Mouse (Mus musculus): ENCODE results near the gene Micall2. TPM values are rescaled to one million over a fixed set of nuclear protein-coding genes. Genes with fewer than 3 reads are reported as not detected.

The Micall2 gene
- total and polyA plus RNA-seq, 2 experiments = 0.86 to 1.3 TPM

DNA sequence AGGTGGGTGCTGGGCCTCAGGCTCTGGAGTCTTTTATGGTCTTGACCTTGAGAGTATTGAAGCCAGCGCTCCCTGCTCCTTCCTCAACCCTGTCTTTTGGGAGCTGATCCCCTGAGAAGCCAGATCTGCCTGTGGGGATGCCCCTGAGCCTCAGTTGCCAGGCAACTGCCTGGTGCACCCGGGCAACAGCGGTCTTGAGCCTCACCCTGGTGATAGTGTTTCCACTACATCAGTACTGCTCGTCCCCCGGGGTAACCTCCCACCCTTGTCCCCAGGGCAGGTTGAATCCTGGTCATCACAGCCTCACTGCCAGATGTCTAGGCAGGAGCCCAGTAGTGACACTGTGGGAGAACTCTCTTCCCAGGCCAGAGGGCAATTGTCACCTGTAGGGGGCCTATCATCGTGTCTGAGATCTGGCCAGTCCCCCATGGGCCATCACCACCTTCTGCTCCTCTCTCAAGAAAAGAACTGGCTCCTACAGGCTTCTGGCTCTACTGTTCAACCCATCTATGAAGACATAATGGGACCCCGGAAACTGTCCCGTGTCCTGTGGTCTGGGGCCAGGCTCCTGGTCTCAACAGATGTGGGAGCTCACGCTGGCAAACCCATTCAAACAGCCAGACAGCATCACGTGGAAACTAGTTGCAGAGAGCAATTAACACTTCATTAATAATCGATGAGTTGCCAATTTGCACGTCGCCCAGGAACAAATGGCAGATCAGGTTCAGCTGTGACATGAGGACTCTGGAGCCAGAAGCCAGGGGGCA, 61.0 kb downstream of the Micall2 start:
- WGBS = 33% methylated on average over 13 of the region's 13 CpGs
- Histone ChIP-seq H3K27me3 (ENCODE audit: control insufficient read depth, insufficient read depth, low read length) (peaks cover 5% of the 10 kb centered on the region; the same call in 1 of the 2 replicates), H3K9ac (ENCODE audit: low read depth, low read length) (no peak overlapping the region), H3K27ac (replicated peaks; ENCODE audit: insufficient read depth, low read depth, low read length) (no peak overlapping the region), H3K4me3 (ENCODE audit: insufficient read depth, low read depth, low read length) (no peak overlapping the region), H3K79me2 (ENCODE audit: control insufficient read depth, insufficient read depth, low read length) (no peaks in the 10 kb centered on the region), H3K4me1 (ENCODE audit: control insufficient read depth, insufficient read depth, low read length) (no peaks in the 10 kb centered on the region), H3K36me3 (ENCODE audit: control insufficient read depth, insufficient read depth, low read length) (no peaks in the 10 kb centered on the region)
- DNase-seq (ENCODE audit: extremely low read depth, low read depth, low spot score) = no peak
- TF ChIP-seq CTCF (IDR thresholded peaks at IDR 0.05; ENCODE audit: low read depth, low read length) (no peak), POLR2A (IDR thresholded peaks at IDR 0.05; ENCODE audit: extremely low read depth, insufficient read depth, low read length) (no peak)

DNA sequence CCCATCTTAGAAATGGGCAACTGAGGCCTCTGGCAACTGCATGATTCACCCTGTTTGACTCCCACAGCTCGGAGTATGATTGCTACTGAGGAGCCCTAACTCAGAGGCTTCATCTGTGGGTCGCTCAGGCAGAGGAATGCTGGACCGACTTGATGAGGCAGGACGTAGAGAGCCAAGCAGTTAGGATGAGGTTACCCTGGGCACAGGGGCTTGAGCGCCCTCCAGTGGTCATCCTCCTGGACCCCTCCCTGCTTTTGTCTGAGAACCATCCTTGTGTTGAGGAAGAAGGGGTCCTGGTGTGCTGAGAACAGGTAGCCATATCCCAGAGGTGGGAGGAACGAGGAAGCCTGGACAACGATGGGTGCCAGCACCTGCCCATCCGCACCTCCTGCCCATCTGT, 66.8 kb downstream of the Micall2 start:
- Histone ChIP-seq H3K27ac (replicated peaks; ENCODE audit: insufficient read depth, low read depth, low read length) (no peak overlapping the region), H3K4me1 (ENCODE audit: control insufficient read depth, insufficient read depth, low read length) (no peaks in the 10 kb centered on the region), H3K9ac (ENCODE audit: low read depth, low read length) (no peak overlapping the region), H3K27me3 (ENCODE audit: control insufficient read depth, insufficient read depth, low read length) (peaks cover 13% of the 10 kb centered on the region; the same call in 1 of the 2 replicates), H3K4me3 (ENCODE audit: insufficient read depth, low read depth, low read length) (no peak overlapping the region), H3K36me3 (ENCODE audit: control insufficient read depth, insufficient read depth, low read length) (no peaks in the 10 kb centered on the region), H3K79me2 (ENCODE audit: control insufficient read depth, insufficient read depth, low read length) (no peaks in the 10 kb centered on the region)
- 18% methylated on average over 8 of the region's 8 CpGs for WGBS
- DNase-seq (ENCODE audit: extremely low read depth, low read depth, low spot score) = no peak
- peak; percentile 68 for TF ChIP-seq CTCF (IDR thresholded peaks at IDR 0.05; ENCODE audit: low read depth, low read length)
- no peak for TF ChIP-seq POLR2A (IDR thresholded peaks at IDR 0.05; ENCODE audit: extremely low read depth, insufficient read depth, low read length)

DNA sequence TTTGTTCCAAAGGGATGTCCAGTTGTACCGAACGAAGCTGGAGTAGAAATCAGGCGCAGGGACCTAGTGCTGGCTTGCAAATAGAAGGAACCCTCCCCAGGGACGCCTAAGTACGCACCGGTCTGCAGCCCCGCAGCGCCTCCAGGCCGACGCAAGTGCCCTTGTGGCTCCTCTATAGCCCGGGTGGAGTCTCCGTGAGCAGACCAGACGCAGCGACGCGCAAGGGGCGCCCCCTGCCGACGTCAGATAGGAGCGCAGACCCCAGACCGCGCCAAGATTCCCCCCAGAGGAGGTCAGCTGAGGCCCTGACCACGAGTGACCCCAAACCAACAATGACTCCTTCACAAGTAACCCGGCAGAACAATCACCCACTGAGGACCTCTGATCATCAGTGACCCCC, 67.6 kb downstream of the Micall2 start:
- peak; percentile 17 for DNase-seq (ENCODE audit: extremely low read depth, low read depth, low spot score)
- Histone ChIP-seq H3K4me1 (ENCODE audit: control insufficient read depth, insufficient read depth, low read length) (no peaks in the 10 kb centered on the region), H3K79me2 (ENCODE audit: control insufficient read depth, insufficient read depth, low read length) (no peaks in the 10 kb centered on the region), H3K9ac (ENCODE audit: low read depth, low read length) (no peak overlapping the region), H3K4me3 (ENCODE audit: insufficient read depth, low read depth, low read length) (no peak overlapping the region), H3K27ac (replicated peaks; ENCODE audit: insufficient read depth, low read depth, low read length) (no peak overlapping the region), H3K36me3 (ENCODE audit: control insufficient read depth, insufficient read depth, low read length) (no peaks in the 10 kb centered on the region), H3K27me3 (ENCODE audit: control insufficient read depth, insufficient read depth, low read length) (peaks cover 13% of the 10 kb centered on the region; the same call in 1 of the 2 replicates)
- 3% methylated on average over 24 of the region's 24 CpGs for WGBS
- no peak for TF ChIP-seq POLR2A (IDR thresholded peaks at IDR 0.05; ENCODE audit: extremely low read depth, insufficient read depth, low read length)
- TF ChIP-seq CTCF (IDR thresholded peaks at IDR 0.05; ENCODE audit: low read depth, low read length) = peak; percentile 85

DNA sequence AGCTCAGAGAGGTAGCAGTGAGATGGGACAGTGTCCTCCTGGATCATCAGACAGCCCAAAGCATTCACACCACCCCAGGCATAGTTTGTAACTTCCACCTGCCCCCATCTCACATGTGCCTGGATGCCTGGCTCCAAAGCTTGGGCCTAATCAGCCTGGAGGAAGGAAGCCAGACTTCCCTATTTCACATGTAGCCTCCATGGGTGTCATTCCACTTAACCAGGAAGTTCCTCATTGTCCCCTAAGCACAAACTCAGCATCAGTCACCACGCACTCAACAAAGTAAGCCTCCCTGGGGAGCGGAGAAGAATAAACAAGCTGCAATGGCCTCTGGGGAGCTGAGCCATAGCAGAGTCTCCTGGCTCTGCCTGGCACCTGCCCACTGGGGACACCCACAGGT, 69.6 kb downstream of the Micall2 start:
- peak; percentile 21 for DNase-seq (ENCODE audit: extremely low read depth, low read depth, low spot score)
- Histone ChIP-seq H3K36me3 (ENCODE audit: control insufficient read depth, insufficient read depth, low read length) (no peaks in the 10 kb centered on the region), H3K27me3 (ENCODE audit: control insufficient read depth, insufficient read depth, low read length) (peaks cover 13% of the 10 kb centered on the region; the same call in 1 of the 2 replicates), H3K4me3 (ENCODE audit: insufficient read depth, low read depth, low read length) (no peak overlapping the region), H3K4me1 (ENCODE audit: control insufficient read depth, insufficient read depth, low read length) (no peaks in the 10 kb centered on the region), H3K27ac (replicated peaks; ENCODE audit: insufficient read depth, low read depth, low read length) (no peak overlapping the region), H3K79me2 (ENCODE audit: control insufficient read depth, insufficient read depth, low read length) (no peaks in the 10 kb centered on the region), H3K9ac (ENCODE audit: low read depth, low read length) (no peak overlapping the region)
- 29% methylated on average over 2 of the region's 2 CpGs for WGBS
- TF ChIP-seq CTCF (IDR thresholded peaks at IDR 0.05; ENCODE audit: low read depth, low read length) = no peak

DNA sequence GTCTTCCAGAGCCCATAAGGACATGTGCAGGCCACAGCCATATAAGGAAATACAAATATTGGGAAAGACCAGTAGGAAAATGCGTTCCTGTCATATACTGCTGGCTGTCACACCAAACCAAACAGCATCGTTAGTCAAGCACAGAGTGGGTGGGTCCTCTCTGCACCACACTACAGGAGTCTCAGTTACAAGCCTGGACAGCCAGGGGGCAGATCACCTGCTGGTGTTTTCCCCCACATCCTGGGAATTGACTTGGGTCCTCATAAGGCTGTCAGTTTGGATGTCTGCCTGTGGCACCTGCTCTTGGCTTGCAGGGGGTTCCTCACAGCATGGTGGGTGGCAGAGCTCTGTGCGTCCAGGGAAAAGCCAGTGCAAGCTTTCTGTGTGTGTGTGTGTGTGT, 70.8 kb downstream of the Micall2 start:
- Histone ChIP-seq H3K27ac (replicated peaks; ENCODE audit: insufficient read depth, low read depth, low read length) (no peak overlapping the region), H3K9ac (ENCODE audit: low read depth, low read length) (no peak overlapping the region), H3K4me3 (ENCODE audit: insufficient read depth, low read depth, low read length) (no peak overlapping the region), H3K27me3 (ENCODE audit: control insufficient read depth, insufficient read depth, low read length) (peaks cover 13% of the 10 kb centered on the region; the same call in 1 of the 2 replicates), H3K4me1 (ENCODE audit: control insufficient read depth, insufficient read depth, low read length) (no peaks in the 10 kb centered on the region), H3K79me2 (ENCODE audit: control insufficient read depth, insufficient read depth, low read length) (no peaks in the 10 kb centered on the region), H3K36me3 (ENCODE audit: control insufficient read depth, insufficient read depth, low read length) (no peaks in the 10 kb centered on the region)
- no peak for DNase-seq (ENCODE audit: extremely low read depth, low read depth, low spot score)
- TF ChIP-seq CTCF (IDR thresholded peaks at IDR 0.05; ENCODE audit: low read depth, low read length) (no peak), POLR2A (IDR thresholded peaks at IDR 0.05; ENCODE audit: extremely low read depth, insufficient read depth, low read length) (no peak)
- whole genome bisulfite sequencing = 42% methylated on average over 3 of the region's 3 CpGs

DNA sequence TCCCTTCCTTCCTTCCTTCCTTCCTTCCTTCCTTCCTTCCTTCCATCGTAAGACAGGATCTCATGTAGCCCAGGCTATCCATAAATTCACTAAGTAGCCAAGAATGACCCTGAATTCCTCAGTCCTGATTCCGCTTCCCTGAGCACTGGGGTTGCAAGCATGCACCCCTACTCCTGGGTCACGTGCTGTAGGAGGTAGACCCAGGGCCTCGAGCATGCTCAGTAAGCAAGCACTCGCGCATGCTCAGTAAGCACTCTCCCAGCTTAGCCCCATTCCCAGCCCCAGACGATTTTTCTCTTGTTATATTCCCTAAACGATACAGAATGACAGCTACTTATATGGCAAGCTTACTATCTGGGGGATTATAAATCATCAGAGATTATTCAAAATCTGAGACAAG, 74.4 kb downstream of the Micall2 start:
- Histone ChIP-seq H3K27ac (replicated peaks; ENCODE audit: insufficient read depth, low read depth, low read length) (no peak overlapping the region), H3K9ac (ENCODE audit: low read depth, low read length) (no peak overlapping the region), H3K27me3 (ENCODE audit: control insufficient read depth, insufficient read depth, low read length) (peaks cover 3% of the 10 kb centered on the region; the same call in 1 of the 2 replicates), H3K79me2 (ENCODE audit: control insufficient read depth, insufficient read depth, low read length) (no peaks in the 10 kb centered on the region), H3K4me3 (ENCODE audit: insufficient read depth, low read depth, low read length) (no peak overlapping the region), H3K4me1 (ENCODE audit: control insufficient read depth, insufficient read depth, low read length) (no peaks in the 10 kb centered on the region), H3K36me3 (ENCODE audit: control insufficient read depth, insufficient read depth, low read length) (no peaks in the 10 kb centered on the region)
- no peak for TF ChIP-seq POLR2A (IDR thresholded peaks at IDR 0.05; ENCODE audit: extremely low read depth, insufficient read depth, low read length)
- TF ChIP-seq CTCF (IDR thresholded peaks at IDR 0.05; ENCODE audit: low read depth, low read length) = no peak
- DNase-seq (ENCODE audit: extremely low read depth, low read depth, low spot score) = no peak
- WGBS = 65% methylated on average over 8 of the region's 8 CpGs
